Mouse (Mus musculus): Measurements from ENCODE around the gene Cs.

Cs gene

GRCm38 (mm10) chr10:128410560-128410845 is 73.0 kb downstream of the Cs start:
- DNase-seq, result peak; percentile 44

- peak; percentile 95 for DNase-seq
Observed at GRCm38 (mm10) chr10:128411211-128412054, 73.9 kb downstream of the Cs start, which contains the start of the genes Nabp2 and Rnf41. TSS of gene Nabp2 (minus strand) at chr10:128411492. TSS of gene Rnf41 (plus strand) at chr10:128411657.

GRCm38 (mm10) chr10:128412055-128412381 is 74.5 kb downstream of the Cs start:
- DNase-seq, result peak; percentile 65
